Mouse (Mus musculus) embryonic facial prominence, embryonic 13.5 days (tissue): ENCODE data around the gene Ppp1r9a. TPM values are rescaled to one million over a fixed set of nuclear protein-coding genes. Genes with fewer than 3 reads are reported as not detected.

Experiments
- ATAC-seq: fragments of 200-750 bp; cut with Nextera tagmentation; 2 replicates; pipeline ENCODE4 v1.8.0; 2017; ENCODE audit warnings: low read depth; ENCODE audit not compliant: insufficient number of reproducible peaks, insufficient read depth, low FRiP score, low TSS enrichment
- H3K27ac ChIP-seq: fragments of 300-500 bp; sonication (generic); 2 replicates; pipeline ENCODE4 v1.5.1; 2015; ENCODE audit warnings: moderate library complexity, mild to moderate bottlenecking, inconsistent platforms
- H3K27me3 ChIP-seq: fragments of 300-500 bp; sonication (generic); 2 replicates; pipeline ENCODE4 v1.6.1; 2015; ENCODE audit warnings: mild to moderate bottlenecking, inconsistent platforms
- H3K36me3 ChIP-seq: fragments of 300-500 bp; sonication (generic); 2 replicates; pipeline ENCODE4 v1.6.1; 2015; ENCODE audit warnings: mild to moderate bottlenecking, inconsistent platforms
- H3K4me1 ChIP-seq: fragments of 300-500 bp; sonication (generic); 2 replicates; pipeline ENCODE4 v1.6.1; 2015; ENCODE audit warnings: inconsistent platforms
- H3K4me2 ChIP-seq: fragments of 300-500 bp; sonication (generic); 2 replicates; pipeline ENCODE4 v1.6.1; 2015; ENCODE audit warnings: moderate library complexity, mild to moderate bottlenecking, inconsistent platforms
- H3K4me3 ChIP-seq: fragments of 300-500 bp; sonication (generic); 2 replicates; pipeline ENCODE4 v1.5.1; 2015; ENCODE audit warnings: mild to moderate bottlenecking, inconsistent platforms
- H3K9ac ChIP-seq: fragments of 300-500 bp; sonication (generic); 2 replicates; pipeline ENCODE4 v1.6.1; 2015; ENCODE audit warnings: mild to moderate bottlenecking, inconsistent platforms
- H3K9me3 ChIP-seq: fragments of 300-500 bp; sonication (generic); 2 replicates; pipeline ENCODE4 v1.6.1; 2016; ENCODE audit warnings: inconsistent platforms
- WGBS: fragments of 180-500 bp; shearing (Covaris S2); methylation state at CpG from one replicate; pipeline ENCODE4 v1.1.7; 2015; ENCODE audit warnings: mixed read lengths; 5-methylcytosine and 5-hydroxymethylcytosine counted together
- polyA plus RNA-seq: library from polyadenylated mRNA; unstranded; fragments of >200 nt; fragmentation: Nextera tagmentation; extraction: Ambion mirVana; gene quantifications from 2 replicates; pipeline ENCODE4 v1.2.1, GENCODE M21; 2015

Ppp1r9a gene
- polyA plus RNA-seq, 1 experiment from 2014 or later: 19.7 TPM

DNA sequence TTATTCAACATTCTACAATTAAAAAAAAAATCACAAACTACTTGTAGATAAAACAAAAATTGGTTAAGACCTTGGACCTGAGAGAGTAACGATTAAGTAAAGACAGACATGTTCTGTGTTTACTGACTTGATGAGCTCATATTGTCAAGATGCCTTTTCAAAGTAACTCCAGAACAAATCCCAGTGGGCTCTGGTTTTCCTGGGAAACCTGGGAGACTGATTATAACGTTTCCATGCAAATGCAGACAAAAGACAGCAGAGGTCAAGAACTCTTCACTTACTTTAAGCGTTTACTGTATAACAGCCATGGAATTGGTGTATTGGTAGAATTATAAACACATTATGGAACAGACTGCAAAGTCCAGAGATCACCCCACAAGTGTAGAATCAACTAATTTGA lies 172.0 kb downstream of the Ppp1r9a start:
- Histone ChIP-seq H3K4me1 (0 out of 2 replicates have a peak, but pooled peaks cover 4% of the 10 kb centered on the region), H3K36me3 (no peaks in the 10 kb centered on the region), H3K4me3 (no peak overlapping the region), H3K9me3 (no peaks in the 10 kb centered on the region), H3K4me2 (no peak overlapping the region), H3K9ac (no peak overlapping the region), H3K27ac (no peak overlapping the region), H3K27me3 (no peaks in the 10 kb centered on the region)
- 35% methylated on average over 3 of the region's 3 CpGs for WGBS
- ATAC-seq: no peak

GRCm38 (mm10) chr6:5075680-5076079 lies 173.0 kb downstream of the Ppp1r9a start:
- no peak for ATAC-seq
- WGBS: 68% methylated on average over 7 of the region's 7 CpGs
- Histone ChIP-seq H3K4me3 (no peak overlapping the region), H3K27me3 (no peaks in the 10 kb centered on the region), H3K9me3 (no peaks in the 10 kb centered on the region), H3K9ac (no peak overlapping the region), H3K36me3 (no peaks in the 10 kb centered on the region), H3K4me1 (peaks cover 11% of the 10 kb centered on the region), H3K27ac (no peak overlapping the region), H3K4me2 (no peak overlapping the region)

DNA sequence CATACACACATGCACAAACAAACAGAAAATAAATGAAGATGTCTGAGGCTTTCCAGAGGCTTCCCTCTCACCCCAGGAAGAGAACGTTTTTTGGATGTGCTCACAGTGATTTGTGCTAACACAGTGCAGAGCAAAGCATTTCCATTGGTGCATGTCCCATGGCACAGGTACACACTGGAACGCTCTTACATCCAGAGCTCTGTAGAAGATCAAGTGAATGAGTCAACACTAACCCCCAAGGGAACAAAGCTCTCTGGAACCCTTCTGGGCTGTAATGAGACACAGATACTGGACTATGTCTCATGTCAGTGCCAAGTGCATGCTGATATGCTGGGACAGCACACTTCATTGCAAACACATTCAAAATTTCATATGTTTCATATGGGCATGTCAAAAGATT lies 175.3 kb downstream of the Ppp1r9a start:
- H3K4me3 ChIP-seq: no peak overlapping the region
- no peaks in the 10 kb centered on the region for H3K27me3 ChIP-seq
- no peak overlapping the region for H3K4me2 ChIP-seq
- H3K27ac ChIP-seq: no peak overlapping the region
- peaks cover 26% of the 10 kb centered on the region for H3K4me1 ChIP-seq
- no peak overlapping the region for H3K9ac ChIP-seq
- WGBS: 30% methylated on average over 2 of the region's 2 CpGs
- no peaks in the 10 kb centered on the region for H3K9me3 ChIP-seq
- H3K36me3 ChIP-seq: no peaks in the 10 kb centered on the region
- no peak for ATAC-seq

DNA sequence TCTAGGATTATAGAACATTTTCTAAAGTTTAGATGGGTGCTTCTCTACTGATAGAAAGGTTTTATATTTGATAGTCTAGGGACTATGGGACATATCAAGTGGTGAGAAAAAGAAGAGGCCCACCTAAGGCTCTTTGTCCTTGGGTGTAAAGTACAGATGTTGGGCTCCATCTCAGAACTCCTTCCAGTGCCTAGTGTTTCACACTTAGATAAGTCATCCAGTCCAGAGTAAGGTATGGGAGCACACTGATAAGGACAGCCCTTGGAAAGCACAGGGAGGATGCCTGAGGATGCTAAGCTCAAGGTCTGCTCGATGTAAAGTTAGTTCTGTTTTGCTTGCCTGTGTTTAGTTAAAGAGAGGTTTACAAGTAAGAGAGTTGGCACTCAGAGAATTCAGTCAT lies 176.4 kb downstream of the Ppp1r9a start:
- no peak for ATAC-seq
- Histone ChIP-seq H3K27me3 (no peaks in the 10 kb centered on the region), H3K36me3 (no peaks in the 10 kb centered on the region), H3K4me3 (no peak overlapping the region), H3K4me1 (peaks cover 26% of the 10 kb centered on the region), H3K4me2 (no peak overlapping the region), H3K27ac (no peak overlapping the region), H3K9me3 (no peaks in the 10 kb centered on the region), H3K9ac (no peak overlapping the region)
- 88% methylated on average over 1 of the region's 1 CpGs for WGBS

- H3K4me1 ChIP-seq: peaks cover 26% of the 10 kb centered on the region
- no peaks in the 10 kb centered on the region for H3K27me3 ChIP-seq
- H3K4me2 ChIP-seq: no peak overlapping the region
- 76% methylated on average over 5 of the region's 5 CpGs for WGBS
- H3K36me3 ChIP-seq: no peaks in the 10 kb centered on the region
- no peak for ATAC-seq
- H3K27ac ChIP-seq: peak overlapping the region; percentile 39; the same call in 1 of the 2 replicates
- H3K9me3 ChIP-seq: no peaks in the 10 kb centered on the region
- H3K4me3 ChIP-seq: no peak overlapping the region
- H3K9ac ChIP-seq: no peak overlapping the region
Measured at GRCm38 (mm10) chr6:5080094-5080493, 177.4 kb downstream of the Ppp1r9a start.

DNA sequence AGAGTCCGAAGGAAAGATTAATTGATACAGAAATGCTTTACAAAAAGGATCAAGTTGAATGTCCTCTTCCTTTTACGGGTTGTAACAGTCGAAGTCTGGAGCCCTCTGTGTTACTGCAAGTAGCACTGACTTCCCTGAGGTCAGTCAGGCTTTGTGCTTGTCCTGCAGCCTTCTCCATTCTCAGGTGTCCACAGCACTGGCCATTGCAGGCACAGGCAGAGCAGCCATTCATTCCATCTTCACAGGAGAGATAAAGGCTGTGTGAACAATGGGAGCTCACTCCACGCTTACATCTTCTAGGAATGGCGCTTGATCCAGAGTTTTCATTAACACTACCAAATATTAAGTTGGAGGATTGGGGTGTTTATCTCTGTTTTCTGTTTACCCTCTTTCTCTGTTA lies 177.8 kb downstream of the Ppp1r9a start:
- ATAC-seq: no peak
- H3K4me2 ChIP-seq: no peak overlapping the region
- H3K27me3 ChIP-seq: no peaks in the 10 kb centered on the region
- H3K27ac ChIP-seq: peak overlapping the region; percentile 39
- peaks cover 26% of the 10 kb centered on the region for H3K4me1 ChIP-seq
- no peaks in the 10 kb centered on the region for H3K9me3 ChIP-seq
- no peak overlapping the region for H3K9ac ChIP-seq
- H3K36me3 ChIP-seq: no peaks in the 10 kb centered on the region
- 71% methylated on average over 5 of the region's 5 CpGs for WGBS
- H3K4me3 ChIP-seq: no peak overlapping the region

DNA sequence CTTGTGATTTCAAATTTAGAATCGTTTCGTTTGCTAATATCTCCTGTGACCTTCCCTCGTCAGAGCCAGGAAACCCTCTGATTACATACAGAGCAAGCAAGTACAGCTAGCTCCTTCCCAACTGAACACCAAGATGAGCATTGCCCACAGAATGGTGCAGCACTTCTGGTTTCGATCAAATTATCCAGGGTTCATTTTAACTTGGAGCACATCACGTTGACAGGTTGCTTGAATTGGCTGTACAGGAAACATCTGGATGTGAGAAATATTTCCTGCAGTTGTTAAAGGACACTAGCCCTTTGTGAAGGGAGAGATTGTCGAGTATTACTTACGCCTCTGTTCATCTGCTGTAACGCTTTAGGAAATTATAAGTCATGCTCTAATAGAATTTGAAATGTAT lies 178.4 kb downstream of the Ppp1r9a start:
- WGBS: 21% methylated on average over 8 of the region's 8 CpGs
- peaks cover 26% of the 10 kb centered on the region for H3K4me1 ChIP-seq
- ATAC-seq: no peak
- no peak overlapping the region for H3K4me2 ChIP-seq
- H3K27me3 ChIP-seq: no peaks in the 10 kb centered on the region
- H3K9ac ChIP-seq: no peak overlapping the region
- H3K27ac ChIP-seq: peak overlapping the region; percentile 12; the same call in 1 of the 2 replicates
- H3K9me3 ChIP-seq: no peaks in the 10 kb centered on the region
- no peaks in the 10 kb centered on the region for H3K36me3 ChIP-seq
- no peak overlapping the region for H3K4me3 ChIP-seq

- H3K27me3 ChIP-seq: no peaks in the 10 kb centered on the region
- no peaks in the 10 kb centered on the region for H3K9me3 ChIP-seq
- peaks cover 25% of the 10 kb centered on the region for H3K4me1 ChIP-seq
- no peak for ATAC-seq
- no peak overlapping the region for H3K9ac ChIP-seq
- no peak overlapping the region for H3K27ac ChIP-seq
- H3K4me3 ChIP-seq: no peak overlapping the region
- no peaks in the 10 kb centered on the region for H3K36me3 ChIP-seq
- H3K4me2 ChIP-seq: no peak overlapping the region
Measured at GRCm38 (mm10) chr6:5082144-5082543, 179.4 kb downstream of the Ppp1r9a start.

GRCm38 (mm10) chr6:5082740-5083139 lies 180.0 kb downstream of the Ppp1r9a start:
- H3K9ac ChIP-seq: no peak overlapping the region
- 45% methylated on average over 2 of the region's 2 CpGs for WGBS
- H3K4me3 ChIP-seq: no peak overlapping the region
- H3K4me2 ChIP-seq: no peak overlapping the region
- no peak for ATAC-seq
- H3K27me3 ChIP-seq: no peaks in the 10 kb centered on the region
- H3K4me1 ChIP-seq: peaks cover 21% of the 10 kb centered on the region
- H3K27ac ChIP-seq: no peak overlapping the region
- H3K9me3 ChIP-seq: no peaks in the 10 kb centered on the region
- no peaks in the 10 kb centered on the region for H3K36me3 ChIP-seq

DNA sequence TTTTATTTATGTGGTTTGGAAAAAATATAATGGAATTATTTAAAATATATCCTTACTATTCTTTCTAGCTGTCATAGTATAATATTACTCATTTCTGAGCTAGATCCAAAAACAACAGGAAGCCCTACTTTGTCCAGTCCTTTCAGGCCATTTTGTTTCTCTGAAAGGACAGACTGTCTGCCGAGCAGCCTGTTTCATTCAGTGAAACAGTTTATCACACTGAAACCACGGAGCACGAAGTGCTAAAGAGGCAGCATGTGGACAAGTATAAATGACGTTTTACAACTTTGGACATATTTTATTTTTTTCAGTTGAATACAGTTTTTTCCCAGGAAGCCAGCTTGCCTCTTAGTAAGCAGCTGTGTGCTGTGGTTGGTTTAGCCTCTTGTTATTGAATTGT lies 181.2 kb downstream of the Ppp1r9a start:
- ATAC-seq: no peak
- Histone ChIP-seq H3K27me3 (no peaks in the 10 kb centered on the region), H3K4me2 (no peak overlapping the region), H3K4me3 (no peak overlapping the region), H3K9me3 (no peaks in the 10 kb centered on the region), H3K9ac (no peak overlapping the region), H3K36me3 (no peaks in the 10 kb centered on the region), H3K4me1 (peaks cover 21% of the 10 kb centered on the region), H3K27ac (no peak overlapping the region)
- 60% methylated on average over 4 of the region's 4 CpGs for WGBS

DNA sequence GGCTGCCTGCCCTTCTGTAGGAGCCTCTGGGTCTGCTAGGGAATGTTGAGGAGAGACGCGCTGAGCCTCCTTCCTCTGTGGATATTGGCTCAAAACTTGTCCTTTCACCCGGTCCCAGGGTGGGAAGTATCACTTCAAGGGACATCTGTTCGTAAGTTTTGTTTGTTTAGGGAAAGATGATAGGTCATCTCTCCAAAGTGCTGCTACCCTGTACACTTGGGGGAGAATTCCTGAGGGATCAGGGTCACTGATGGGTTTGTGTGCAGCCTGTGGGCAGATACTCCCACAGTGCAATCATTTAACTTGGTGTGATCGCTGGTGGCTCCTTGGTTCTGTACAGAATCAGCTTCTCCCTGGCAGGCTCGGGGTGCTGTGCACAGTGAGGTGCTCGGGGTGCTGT lies 189.2 kb downstream of the Ppp1r9a start:
- Histone ChIP-seq H3K9me3 (no peaks in the 10 kb centered on the region), H3K4me3 (no peak overlapping the region), H3K4me2 (no peak overlapping the region), H3K36me3 (no peaks in the 10 kb centered on the region), H3K27ac (no peak overlapping the region), H3K9ac (no peak overlapping the region), H3K4me1 (no peaks in the 10 kb centered on the region), H3K27me3 (no peaks in the 10 kb centered on the region)
- WGBS: 68% methylated on average over 7 of the region's 7 CpGs
- ATAC-seq: no peak

DNA sequence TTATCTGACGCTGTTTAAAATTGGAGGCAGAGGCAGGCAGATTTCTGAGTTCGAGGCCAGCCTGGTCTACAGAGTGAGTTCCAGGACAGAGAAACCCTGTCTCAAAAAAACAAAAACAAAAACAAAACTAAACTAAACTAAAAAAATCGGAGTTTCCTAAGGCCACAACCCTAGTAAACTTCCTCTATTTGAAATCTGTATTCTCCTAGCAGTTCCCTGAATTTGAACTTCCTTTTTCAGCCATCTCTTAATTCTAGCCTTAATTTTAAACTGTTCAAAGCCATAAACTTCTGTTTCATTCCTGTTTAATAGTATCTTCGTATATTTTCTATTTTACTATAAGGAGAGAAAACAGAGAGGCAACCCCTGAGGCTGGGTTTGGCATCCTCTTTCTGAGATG lies 190.1 kb downstream of the Ppp1r9a start:
- H3K27ac ChIP-seq: no peak overlapping the region
- 86% methylated on average over 4 of the region's 4 CpGs for WGBS
- H3K9ac ChIP-seq: no peak overlapping the region
- no peaks in the 10 kb centered on the region for H3K27me3 ChIP-seq
- no peak overlapping the region for H3K4me3 ChIP-seq
- H3K36me3 ChIP-seq: no peaks in the 10 kb centered on the region
- no peak for ATAC-seq
- H3K9me3 ChIP-seq: no peaks in the 10 kb centered on the region
- H3K4me1 ChIP-seq: no peaks in the 10 kb centered on the region
- H3K4me2 ChIP-seq: no peak overlapping the region

DNA sequence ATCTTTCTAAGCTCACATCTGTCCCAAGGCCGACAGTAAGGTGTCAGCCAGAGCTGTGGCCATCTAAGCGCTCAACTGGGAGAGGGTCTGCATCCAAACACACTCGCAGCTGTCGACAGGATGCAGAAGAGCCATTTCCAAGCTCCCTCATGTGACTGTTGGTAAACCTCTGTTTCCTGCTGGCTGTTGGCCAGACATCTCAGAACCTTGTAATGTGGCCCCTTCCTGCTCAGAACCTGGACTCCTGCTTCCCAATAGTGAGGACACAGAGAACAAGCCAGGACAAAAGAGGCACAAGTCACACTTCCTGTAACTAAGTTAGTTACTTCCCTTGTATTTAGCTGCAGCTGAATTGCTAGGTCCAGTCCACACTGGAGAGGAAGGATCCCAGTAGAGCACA lies 190.8 kb downstream of the Ppp1r9a start:
- H3K27me3 ChIP-seq: no peaks in the 10 kb centered on the region
- 75% methylated on average over 4 of the region's 4 CpGs for WGBS
- ATAC-seq: no peak
- H3K36me3 ChIP-seq: no peaks in the 10 kb centered on the region
- no peaks in the 10 kb centered on the region for H3K4me1 ChIP-seq
- H3K9me3 ChIP-seq: no peaks in the 10 kb centered on the region
- H3K4me3 ChIP-seq: no peak overlapping the region
- H3K4me2 ChIP-seq: no peak overlapping the region
- H3K9ac ChIP-seq: no peak overlapping the region
- peak overlapping the region; percentile 33; the same call in 1 of the 2 replicates for H3K27ac ChIP-seq
